Mouse (Mus musculus) lung, embryonic 14.5 days (tissue): ENCODE results near the gene Alkbh4. TPM values are rescaled to one million over a fixed set of nuclear protein-coding genes. Genes with fewer than 3 reads are reported as not detected.

Source experiments
- ATAC-seq: fragments of 200-750 bp; cut with Nextera tagmentation; 2 replicates; pipeline ENCODE4 v1.8.0; 2017; ENCODE audit warnings: mild to moderate bottlenecking, moderate TSS enrichment, moderate library complexity; ENCODE audit not compliant: insufficient read depth
- DNase-seq: peaks from one replicate; pipeline ENCODE4 v3.0.0-alpha.2; 2015
- H3K27ac ChIP-seq: fragments of 300-500 bp; sonication (generic); 2 replicates; pipeline ENCODE4 v1.5.1; 2014; ENCODE audit warnings: low read depth, mild to moderate bottlenecking, moderate library complexity
- H3K27me3 ChIP-seq: fragments of 300-500 bp; sonication (generic); 2 replicates; pipeline ENCODE4 v1.6.1; 2014; ENCODE audit warnings: low read length, control low read depth; ENCODE audit not compliant: insufficient read depth
- H3K36me3 ChIP-seq: fragments of 300-500 bp; sonication (generic); 2 replicates; pipeline ENCODE4 v1.6.1; 2014; ENCODE audit warnings: control low read depth; ENCODE audit not compliant: insufficient read depth
- H3K4me1 ChIP-seq: fragments of 300-500 bp; sonication (generic); 2 replicates; pipeline ENCODE4 v1.6.1; 2014; ENCODE audit warnings: antibody characterized with exemption, control low read depth; ENCODE audit not compliant: insufficient read depth
- H3K4me2 ChIP-seq: fragments of 300-500 bp; sonication (generic); 2 replicates; pipeline ENCODE4 v1.6.1; 2014; ENCODE audit warnings: mild to moderate bottlenecking
- H3K4me3 ChIP-seq: fragments of 300-500 bp; sonication (generic); 2 replicates; pipeline ENCODE4 v1.5.1; 2014; ENCODE audit warnings: low read depth, low read length
- H3K9ac ChIP-seq: fragments of 300-500 bp; sonication (generic); 2 replicates; pipeline ENCODE4 v1.6.1; 2014
- H3K9me3 ChIP-seq: fragments of 300-500 bp; sonication (generic); 2 replicates; pipeline ENCODE4 v1.6.1; 2016; ENCODE audit warnings: low read depth, low read length, control low read depth
- CTCF ChIP-seq: IDR thresholded peaks from 2 replicates; pipeline ENCODE4 v1.5.1; 2016; ENCODE audit warnings: antibody characterized with exemption, low read depth
- WGBS: fragments of 180-500 bp; shearing (Covaris S2); extraction: QIAGEN DNeasy Blood & Tissue Kit; methylation state at CpG from one replicate; pipeline ENCODE4 v1.1.7; 2014; 5-methylcytosine and 5-hydroxymethylcytosine counted together
- polyA plus RNA-seq: library from polyadenylated mRNA; unstranded; fragments of >200 nt; fragmentation: Nextera tagmentation; extraction: Ambion mirVana; gene quantifications from 2 replicates; pipeline ENCODE4 v1.2.1, GENCODE M21; 2014

The Alkbh4 gene
- polyA plus RNA-seq: 12.9 and 14.8 TPM in 2 replicates

DNA sequence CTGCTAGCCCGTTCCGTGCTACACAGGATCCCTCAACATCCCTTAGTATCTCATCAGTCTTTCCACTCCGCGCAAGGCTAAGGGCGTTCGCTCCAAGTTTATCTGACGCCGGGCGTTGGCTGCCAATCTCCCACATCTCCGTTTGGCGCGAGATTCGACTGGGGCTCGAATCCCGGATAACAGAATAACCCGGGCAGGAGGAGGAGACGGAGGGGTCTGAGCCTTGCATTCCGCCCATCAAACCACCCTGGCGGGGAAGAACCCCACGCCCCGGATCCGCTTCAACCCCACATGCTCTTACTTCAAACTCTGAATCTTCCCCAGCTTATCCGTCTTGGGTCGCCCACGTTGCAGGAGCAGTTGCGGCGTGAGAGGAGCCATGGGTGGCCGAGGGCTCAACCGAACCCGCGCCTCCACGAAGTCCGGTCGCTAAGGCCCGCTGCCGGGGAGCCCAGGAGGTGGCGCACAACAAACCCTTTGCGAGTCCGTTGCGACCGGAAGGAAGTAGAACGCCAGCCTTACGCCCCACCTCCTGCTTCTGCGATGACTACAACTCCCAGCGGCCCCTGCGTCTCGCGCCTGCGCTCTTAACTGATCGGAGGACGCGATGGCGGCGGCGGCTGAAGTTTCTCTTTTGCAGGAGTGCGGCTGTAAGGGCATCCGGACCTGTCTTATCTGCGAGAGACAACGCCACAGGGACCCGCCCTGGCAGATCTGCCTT lies at the start of gene Alkbh4, which contains the start of gene Lrwd1:
Gene Alkbh4, plus strand, starts transcription at position 576 of the 721 bp plus-strand sequence.
Gene Lrwd1, minus strand, starts transcription at position 504 of the 721 bp plus-strand sequence.
- Histone ChIP-seq H3K9ac (peak within 1 kb of the TSS; percentile 79), H3K27me3 (no peaks in the 10 kb centered on the region), H3K9me3 (no peaks in the 10 kb centered on the region), H3K27ac (no peak within 1 kb of the TSS), H3K4me2 (peak within 1 kb of the TSS; percentile 61), H3K36me3 (peaks cover 56% of the 10 kb centered on the region), H3K4me3 (peak within 1 kb of the TSS; percentile 56), H3K4me1 (no peaks in the 10 kb centered on the region)
- peak; percentile 99 for DNase-seq
- under 1% methylated on average over 60 of the region's 60 CpGs for WGBS
- TF ChIP-seq CTCF: peak; percentile 75
- ATAC-seq: peak; percentile 97

DNA sequence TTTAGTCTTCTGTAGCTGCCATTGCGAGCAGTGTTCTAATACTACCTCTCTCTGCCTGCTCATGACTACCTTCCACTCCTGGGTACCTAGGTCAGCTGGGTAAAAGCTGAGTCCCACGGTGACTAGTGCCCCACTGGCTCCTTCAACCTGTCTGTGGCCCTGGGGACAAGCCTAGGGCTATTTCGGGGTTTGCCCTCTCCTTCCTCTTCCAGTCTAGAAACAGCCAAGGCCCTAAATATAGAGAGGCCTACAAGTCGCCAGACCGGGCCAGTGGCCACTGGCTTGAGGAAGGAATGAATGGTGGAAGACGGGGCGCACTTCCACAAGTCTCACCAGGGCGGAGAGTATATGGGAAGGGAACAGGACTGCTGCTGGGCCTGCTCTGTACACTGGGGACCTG lies 49.7 kb upstream of the Alkbh4 start:
- Histone ChIP-seq H3K27ac (no peak overlapping the region), H3K36me3 (no peaks in the 10 kb centered on the region), H3K4me1 (peaks cover 5% of the 10 kb centered on the region), H3K4me2 (no peak overlapping the region), H3K27me3 (peaks cover 18% of the 10 kb centered on the region), H3K9ac (no peak overlapping the region), H3K4me3 (no peak overlapping the region), H3K9me3 (no peaks in the 10 kb centered on the region)
- ATAC-seq (no peak), DNase-seq (no peak)
- 87% methylated on average over 8 of the region's 8 CpGs for WGBS
- no peak for TF ChIP-seq CTCF

GRCm38 (mm10) chr5:136088821-136089575 lies 46.9 kb upstream of the Alkbh4 start:
- Histone ChIP-seq H3K4me1 (peaks cover 4% of the 10 kb centered on the region), H3K36me3 (no peaks in the 10 kb centered on the region), H3K27ac (no peak overlapping the region), H3K4me2 (no peak overlapping the region), H3K27me3 (peaks cover 16% of the 10 kb centered on the region), H3K9me3 (no peaks in the 10 kb centered on the region), H3K4me3 (no peak overlapping the region), H3K9ac (no peak overlapping the region)
- peak; percentile 7 for DNase-seq
- no peak for ATAC-seq
- WGBS: 11% methylated on average over 14 of the region's 14 CpGs
- TF ChIP-seq CTCF: peak; percentile 20; the same call in 1 of the 2 replicates

- ATAC-seq (no peak), DNase-seq (no peak)
- H3K9me3 ChIP-seq: no peaks in the 10 kb centered on the region
- H3K27me3 ChIP-seq: no peaks in the 10 kb centered on the region
- no peak overlapping the region for H3K27ac ChIP-seq
- TF ChIP-seq CTCF: no peak
- 55% methylated on average over 5 of the region's 5 CpGs for WGBS
- no peak overlapping the region for H3K4me3 ChIP-seq
- no peaks in the 10 kb centered on the region for H3K36me3 ChIP-seq
- H3K9ac ChIP-seq: no peak overlapping the region
- H3K4me1 ChIP-seq: no peaks in the 10 kb centered on the region
- no peak overlapping the region for H3K4me2 ChIP-seq
Observed at GRCm38 (mm10) chr5:136091927-136092326, 44.0 kb upstream of the Alkbh4 start.

- Histone ChIP-seq H3K4me2 (no peak overlapping the region), H3K4me3 (no peak overlapping the region), H3K27ac (no peak overlapping the region), H3K9ac (no peak overlapping the region), H3K4me1 (no peaks in the 10 kb centered on the region), H3K27me3 (no peaks in the 10 kb centered on the region), H3K9me3 (no peaks in the 10 kb centered on the region), H3K36me3 (no peaks in the 10 kb centered on the region)
- 64% methylated on average over 8 of the region's 8 CpGs for WGBS
- ATAC-seq (no peak), DNase-seq (no peak)
- TF ChIP-seq CTCF: no peak
Observed at GRCm38 (mm10) chr5:136094249-136095010, 41.5 kb upstream of the Alkbh4 start.

GRCm38 (mm10) chr5:136095089-136095488 lies 40.9 kb upstream of the Alkbh4 start:
- Histone ChIP-seq H3K4me3 (no peak overlapping the region), H3K4me1 (no peaks in the 10 kb centered on the region), H3K9ac (no peak overlapping the region), H3K27ac (no peak overlapping the region), H3K9me3 (no peaks in the 10 kb centered on the region), H3K36me3 (no peaks in the 10 kb centered on the region), H3K4me2 (no peak overlapping the region), H3K27me3 (no peaks in the 10 kb centered on the region)
- 63% methylated on average over 7 of the region's 7 CpGs for WGBS
- ATAC-seq (no peak), DNase-seq (no peak)
- no peak for TF ChIP-seq CTCF
